24 mouse cellular contexts compared by ENCODE assay signal in the genomic region with DNA sequence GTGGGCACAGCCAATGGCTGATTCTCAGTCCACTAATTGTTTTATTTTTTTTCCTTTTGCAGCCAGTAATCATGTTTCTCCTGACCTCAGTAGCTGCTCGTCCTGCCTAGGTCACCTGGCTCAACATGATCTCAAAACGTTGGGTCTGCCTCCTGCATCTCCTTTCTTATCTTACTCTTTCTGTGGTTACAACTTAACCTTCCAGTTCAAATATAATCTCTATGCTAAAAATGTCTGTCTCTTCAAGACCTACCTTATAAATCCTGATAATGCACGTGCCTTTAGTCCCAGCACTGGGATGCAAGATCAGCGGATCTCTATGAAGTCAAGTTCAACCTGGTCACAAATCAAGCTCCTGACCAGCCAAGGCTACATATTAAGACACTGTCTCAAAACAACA. TPM values are rescaled to one million over a fixed set of nuclear protein-coding genes. Genes with fewer than 3 reads are reported as not detected.
DNase-seq lines count a peak whose midpoint lies in the region; ATAC-seq and TF ChIP-seq lines count a peak whose summit lies in the region.
"Had no signal": no experiment of that assay in that cellular context is flagged by ENCODE, and none has a peak within 500 bp of the region (broad histone marks: within the 10 kb centered on the region; RNA-seq: fewer than 3 reads in every experiment).

No protein-coding gene starts in this region.

- H3K4me3 ChIP-seq in heart, embryonic 10.5 days = no peak overlapping the region
- no peak overlapping the region for H3K4me3 ChIP-seq in liver, embryonic 14.5 days (ENCODE audit: insufficient read depth in 1 of 2, low read depth in 2 of 2, low read length in 2 of 2)
- H3K4me3 ChIP-seq: embryonic facial prominence, embryonic 12.5 days; embryonic facial prominence, embryonic 15.5 days; gastrocnemius, adult 2 months; heart, embryonic 13.5 days; hindbrain, embryonic 10.5 days; hindbrain, embryonic 13.5 days had no signal

- intact Hi-C loops in heart, postnatal 14 days (cut with DNase I) = no loop called here

- no peak overlapping the region for H3K4me2 ChIP-seq in liver, embryonic 14.5 days (ENCODE audit: low read depth)
- H3K4me2 ChIP-seq: embryonic facial prominence, embryonic 12.5 days; embryonic facial prominence, embryonic 15.5 days; heart, embryonic 13.5 days; hindbrain, embryonic 13.5 days had no signal

- H3K9ac ChIP-seq in liver, embryonic 14.5 days (replicated peaks) = no peak overlapping the region
- H3K9ac ChIP-seq: embryonic facial prominence, embryonic 12.5 days; embryonic facial prominence, embryonic 15.5 days; forebrain, postnatal 0 days; heart, embryonic 13.5 days; hindbrain, embryonic 13.5 days had no signal

- no peaks in the 10 kb centered on the region for H3K9me3 ChIP-seq in heart, embryonic 10.5 days
- H3K9me3 ChIP-seq in liver, embryonic 14.5 days (ENCODE audit: control insufficient read depth, low read length) = no peaks in the 10 kb centered on the region
- H3K9me3 ChIP-seq: embryonic facial prominence, embryonic 12.5 days; embryonic facial prominence, embryonic 15.5 days; heart, embryonic 13.5 days; hindbrain, embryonic 10.5 days; hindbrain, embryonic 13.5 days had no signal

- peak overlapping the region; percentile 47; the same call in 1 of the 2 replicates for H3K27ac ChIP-seq in heart, embryonic 10.5 days
- no peak overlapping the region for H3K27ac ChIP-seq in liver, embryonic 14.5 days
- H3K27ac ChIP-seq: embryonic facial prominence, embryonic 12.5 days; embryonic facial prominence, embryonic 15.5 days; gastrocnemius, adult 2 months; heart, embryonic 13.5 days; hindbrain, embryonic 10.5 days; hindbrain, embryonic 13.5 days had no signal

- H3K4me1 ChIP-seq in heart, embryonic 10.5 days = peaks cover 10% of the 10 kb centered on the region
- H3K4me1 ChIP-seq in liver, embryonic 14.5 days (replicated peaks; ENCODE audit: control insufficient read depth in 2 of 2, insufficient read depth in 2 of 2, low read length in 1 of 2) = peaks cover 2 to 9% of the 10 kb centered on the region in 2 experiments
- H3K4me1 ChIP-seq: embryonic facial prominence, embryonic 12.5 days; embryonic facial prominence, embryonic 15.5 days; hindbrain, embryonic 10.5 days; hindbrain, embryonic 13.5 days had no signal

- ATAC-seq in liver, embryonic 14.5 days (ENCODE audit: insufficient read depth) = peak; percentile 28; the same call in 1 of the 2 replicates
- ATAC-seq in megakaryocyte-erythroid progenitor cell, adult 5-6 weeks (replicated peaks; ENCODE audit: low FRiP score, low TSS enrichment, poor library complexity, severe bottlenecking) = peak; percentile 61; the same call in 1 of the 2 replicates
- ATAC-seq: forebrain, embryonic 14.5 days; forebrain, postnatal 0 days; hindbrain, embryonic 16.5 days; Patski had no signal

- H3K27me3 ChIP-seq in heart, embryonic 10.5 days (ENCODE audit: insufficient read depth, poor library complexity, severe bottlenecking) = no peaks in the 10 kb centered on the region
- H3K27me3 ChIP-seq in liver, embryonic 14.5 days (ENCODE audit: control insufficient read depth, insufficient read depth, low read length) = no peaks in the 10 kb centered on the region
- H3K27me3 ChIP-seq: embryonic facial prominence, embryonic 12.5 days; embryonic facial prominence, embryonic 15.5 days; heart, embryonic 13.5 days; hindbrain, embryonic 13.5 days had no signal

- DNase-seq in heart, embryonic 10.5 days (ENCODE audit: low spot score) = no peak
- no peak for DNase-seq in heart, postnatal 14 days
- peak in 1 of 3 experiments; percentile 24 for DNase-seq in liver, embryonic 14.5 days (ENCODE audit: low read depth in 3 of 3, low spot score in 3 of 3)
- DNase-seq in liver = no peak
- DNase-seq in embryo, embryonic 10 days (ENCODE audit: low spot score) = no peak
- DNase-seq: adrenal gland, postnatal 10 days; adrenal gland, postnatal 36 days; cerebellum, adult 18-20 months; cerebellum, adult 9-10 months; cerebellum, postnatal 14 days; forebrain, postnatal 0 days; gastrocnemius, adult 2 months; gastrocnemius, postnatal 14 days; heart, adult 11 months; heart, postnatal 36 days had no signal

- no peaks in the 10 kb centered on the region for H3K36me3 ChIP-seq in heart, embryonic 10.5 days
- H3K36me3 ChIP-seq in liver, embryonic 14.5 days (replicated peaks; ENCODE audit: control insufficient read depth, insufficient read depth, low read depth) = no peaks in the 10 kb centered on the region
- H3K36me3 ChIP-seq: embryonic facial prominence, embryonic 12.5 days; embryonic facial prominence, embryonic 15.5 days; heart, embryonic 13.5 days; hindbrain, embryonic 10.5 days; hindbrain, embryonic 13.5 days had no signal

- 50% methylated on average over 4 of the region's 4 CpGs for WGBS in heart, embryonic 10.5 days
- WGBS in liver, embryonic 14.5 days (ENCODE audit: insufficient replicate concordance) = 22% methylated on average over 4 of the region's 4 CpGs

- no peak for TF ChIP-seq EP300 in liver, embryonic 14.5 days (IDR thresholded peaks at IDR 0.05; ENCODE audit: low read depth)

- TF ChIP-seq CTCF in liver, embryonic 14.5 days (IDR thresholded peaks at IDR 0.05; ENCODE audit: low read depth) = no peak

RNA-seq across cellular contexts. Expression of a gene that starts 46.1 kb away (rescaled TPM):
- 28.1 and 58.9 TPM in 2 replicates for polyA plus RNA-seq in heart, embryonic 10.5 days (2016; fragmentation: Nextera tagmentation; extraction: Ambion mirVana)
- 10 to 100 TPM; 71.1 to 83.6 TPM for total RNA-seq in heart, postnatal 14 days (2021)
- polyA plus RNA-seq in liver, embryonic 14.5 days (2012; rRNA removed) = 10.6 and 18.7 TPM in 2 replicates
- polyA plus RNA-seq in liver, embryonic 14.5 days (2014; fragmentation: Nextera tagmentation; extraction: Ambion mirVana) = 27.5 and 31.3 TPM in 2 replicates
- total RNA-seq in megakaryocyte-erythroid progenitor cell, adult 5-6 weeks (2014; fragmentation: Nextera tagmentation) = 124 and 164 TPM in 2 replicates
- total RNA-seq in megakaryocyte-erythroid progenitor cell, adult 5-6 weeks (2017) = 256 and 334 TPM in 2 replicates
